ENCODE assay signal across 8 mouse cellular contexts in genomic region chr8:120537818-120538396, GRCm38 (mm10). TPM values are rescaled to one million over a fixed set of nuclear protein-coding genes. Genes with fewer than 3 reads are reported as not detected.
DNase-seq lines count a peak whose midpoint lies in the region; ATAC-seq and TF ChIP-seq lines count a peak whose summit lies in the region.

No protein-coding gene starts in this region.

- H3K27ac ChIP-seq in heart, postnatal 0 days (ENCODE audit: low read depth): peak overlapping the region; percentile 93
- peak overlapping the region; percentile 97 for H3K27ac ChIP-seq in lung, embryonic 15.5 days

- H3K4me2 ChIP-seq in heart, postnatal 0 days (ENCODE audit: low read depth, low read length): peak overlapping the region; percentile 92
- H3K4me2 ChIP-seq in lung, embryonic 15.5 days: peak overlapping the region; percentile 98

- no peaks in the 10 kb centered on the region for H3K36me3 ChIP-seq in heart, postnatal 0 days (replicated peaks; ENCODE audit: control insufficient read depth, insufficient read depth, low read length)
- H3K36me3 ChIP-seq in lung, embryonic 15.5 days: no peaks in the 10 kb centered on the region

- no peak; the same call in 1 of the 2 replicates for TF ChIP-seq CTCF in heart, postnatal 0 days (IDR thresholded peaks at IDR 0.05; ENCODE audit: low read depth)

- ATAC-seq in heart, postnatal 0 days (ENCODE audit: insufficient read depth, low read depth): peak; percentile 19
- no peak for ATAC-seq in lung, embryonic 15.5 days (ENCODE audit: borderline replicate concordance, extremely low read depth, low FRiP score, low TSS enrichment)
- ATAC-seq in monocyte, adult 5-6 weeks (replicated peaks; ENCODE audit: insufficient number of reproducible peaks, low FRiP score, low TSS enrichment, poor library complexity, severe bottlenecking): no peak

- TF ChIP-seq EP300 in heart, postnatal 0 days (IDR thresholded peaks at IDR 0.05; ENCODE audit: low read depth): no peak

- DNase-seq in 3134 (ENCODE audit: extremely low read depth, insufficient read length, low spot score): peak; percentile 73
- DNase-seq in NIH3T3 (ENCODE audit: low read depth): peak; percentile 56
- peak; percentile 78 for DNase-seq in embryo, embryonic 9.5 days (ENCODE audit: extremely low spot score)
- peak; percentile 64 for DNase-seq in heart, postnatal 0 days (ENCODE audit: low spot score)
- DNase-seq in kidney, postnatal 4 days: peak; percentile 77 to 87
- peak; percentile 78 to 80 for DNase-seq in right cerebral cortex, postnatal 10 days (ENCODE audit: low spot score in 2 of 2)

- peak overlapping the region; percentile 73 for H3K9ac ChIP-seq in heart, postnatal 0 days (replicated peaks; ENCODE audit: low read depth, low read length)
- H3K9ac ChIP-seq in lung, embryonic 15.5 days: peak overlapping the region; percentile 48

- no peaks in the 10 kb centered on the region for H3K9me3 ChIP-seq in heart, postnatal 0 days (replicated peaks; ENCODE audit: control insufficient read depth, low read length)
- no peaks in the 10 kb centered on the region for H3K9me3 ChIP-seq in lung, embryonic 15.5 days

- peak overlapping the region; percentile 65 for H3K4me3 ChIP-seq in heart, postnatal 0 days (ENCODE audit: low read depth, low read length)
- peak overlapping the region; percentile 66 for H3K4me3 ChIP-seq in lung, embryonic 15.5 days

- WGBS in heart, postnatal 0 days: under 1% methylated on average over 31 of the region's 46 CpGs
- WGBS in lung, embryonic 15.5 days: 2% methylated on average over 45 of the region's 46 CpGs

- H3K4me1 ChIP-seq in heart, postnatal 0 days (ENCODE audit: control insufficient read depth, insufficient read depth): peaks cover 40% of the 10 kb centered on the region
- peaks cover 89% of the 10 kb centered on the region for H3K4me1 ChIP-seq in lung, embryonic 15.5 days

- no peaks in the 10 kb centered on the region for H3K27me3 ChIP-seq in heart, postnatal 0 days (ENCODE audit: control insufficient read depth, insufficient read depth, low read length)
- no peaks in the 10 kb centered on the region for H3K27me3 ChIP-seq in lung, embryonic 15.5 days

RNA-seq across cellular contexts. Expression of gene Gins2, which starts 51.2 kb away (rescaled TPM):
- total RNA-seq in heart, postnatal 0 days (2014; rRNA removed; ENCODE audit: low replicate concordance): 29.8 and 52.1 TPM in 2 replicates
- polyA plus RNA-seq in heart, postnatal 0 days (2015; fragmentation: Nextera tagmentation; extraction: Ambion mirVana): 19.3 and 23.8 TPM in 2 replicates
- 117 and 124 TPM in 2 replicates for polyA plus RNA-seq in lung, embryonic 15.5 days (2015; fragmentation: Nextera tagmentation; extraction: Ambion mirVana)
- 1.1 to 3.2 TPM (median 1.3 TPM) in 3 replicates for total RNA-seq in monocyte, adult 5-6 weeks (2017)
